Mouse (Mus musculus) CH12.LX (cell line): ENCODE measurements around the gene Stk40. TPM values are rescaled to one million over a fixed set of nuclear protein-coding genes. Genes with fewer than 3 reads are reported as not detected.

Source experiments
- DNase-seq: peaks from one replicate; pipeline ENCODE4 v3.0.0-alpha.2; 2013; ENCODE audit errors: extremely low read depth
- H3K27ac ChIP-seq: 2 replicates; pipeline ENCODE4 v1.5.1; 2012; ENCODE audit warnings: low read depth, mild to moderate bottlenecking, control low read depth, moderate library complexity; ENCODE audit not compliant: insufficient read depth
- H3K27me3 ChIP-seq: replicated peaks from 2 replicates; pipeline ENCODE3; 2012; ENCODE audit warnings: inconsistent platforms
- H3K36me3 ChIP-seq, 2 experiments: replicated peaks in 1 of 2; 2 replicates each; pipeline versions ENCODE3 to v1.6.1; 2012; ENCODE audit warnings: inconsistent platforms in 1 of 2, low read length in 1 of 2, mild to moderate bottlenecking in 1 of 2, mixed read lengths in 1 of 2, moderate library complexity in 1 of 2; ENCODE audit not compliant: control insufficient read depth in 1 of 2, insufficient read depth in 1 of 2
- H3K4me1 ChIP-seq, 2 experiments: 2 replicates each; pipeline ENCODE4 v1.6.1; 2012; ENCODE audit warnings: inconsistent platforms in 1 of 2, moderate library complexity in 1 of 2; ENCODE audit not compliant: insufficient read depth in 2 of 2, control insufficient read depth in 1 of 2
- H3K4me2 ChIP-seq: 2 replicates; pipeline ENCODE4 v1.6.1; 2012; ENCODE audit warnings: low read depth, mild to moderate bottlenecking, control low read depth; ENCODE audit not compliant: poor library complexity, insufficient read depth, severe bottlenecking
- H3K4me3 ChIP-seq, 3 experiments: fragments of 150-350 bp in 1 of 3; sonication (generic) in 1 of 3; replicated peaks in 1 of 3; 2 replicates each; pipeline versions ENCODE3 to v1.5.1; 2011 to 2012; ENCODE audit warnings: low read depth in 2 of 3, low read length in 2 of 3, mild to moderate bottlenecking in 2 of 3, moderate library complexity in 2 of 3, control low read depth in 1 of 3, improper control_type of control experiment in 1 of 3, inconsistent platforms in 1 of 3, mixed read lengths in 1 of 3; ENCODE audit not compliant: poor library complexity in 1 of 3
- H3K79me2 ChIP-seq: replicated peaks from 2 replicates; pipeline ENCODE4 v1.6.1; 2012; ENCODE audit warnings: mild to moderate bottlenecking, moderate library complexity; ENCODE audit not compliant: control insufficient read depth, poor library complexity, insufficient read depth, severe bottlenecking; ENCODE audit errors: extremely low read depth
- H3K9ac ChIP-seq: 2 replicates; pipeline ENCODE4 v1.6.1; 2012; ENCODE audit warnings: low read depth, mild to moderate bottlenecking, control low read depth, moderate library complexity; ENCODE audit not compliant: insufficient read depth
- H3K9me3 ChIP-seq: replicated peaks from 2 replicates; pipeline ENCODE3; 2012; ENCODE audit warnings: low read length, inconsistent platforms, mixed read lengths
- BHLHE40 ChIP-seq: IDR thresholded peaks from 2 replicates; pipeline ENCODE4 v1.6.1; 2011; ENCODE audit warnings: mild to moderate bottlenecking, low read depth, low read length, improper control_type of control experiment
- CTCF ChIP-seq, 2 experiments: IDR thresholded peaks in 1 of 2; conservative IDR thresholded peaks in 1 of 2; 2 replicates each; pipeline ENCODE4 v1.5.1; 2011 to 2012; ENCODE audit warnings: low read depth in 2 of 2, low read length in 2 of 2, improper control_type of control experiment in 1 of 2, inconsistent platforms in 1 of 2, mild to moderate bottlenecking in 1 of 2, moderate library complexity in 1 of 2
- E2F4 ChIP-seq: IDR thresholded peaks from 2 replicates; pipeline ENCODE4 v1.6.1; 2011; ENCODE audit warnings: low read depth, low read length, improper control_type of control experiment; ENCODE audit not compliant: insufficient replicate concordance
- ELF1 ChIP-seq: IDR thresholded peaks from 2 replicates; pipeline ENCODE4 v1.6.1; 2014; ENCODE audit warnings: low read depth, mild to moderate bottlenecking, inconsistent platforms, low read length, improper control_type of control experiment
- EP300 ChIP-seq: IDR thresholded peaks from 2 replicates; pipeline ENCODE4 v1.6.1; 2011; ENCODE audit warnings: low read length, improper control_type of control experiment
- ETS1 ChIP-seq: conservative IDR thresholded peaks from 2 replicates; pipeline ENCODE4 v1.6.1; 2012; ENCODE audit warnings: low read depth, mild to moderate bottlenecking, inconsistent platforms, low read length, improper control_type of control experiment, moderate library complexity
- GABPA ChIP-seq: IDR thresholded peaks from 2 replicates; pipeline ENCODE4 v1.6.1; 2012; ENCODE audit warnings: low read depth, low read length, improper control_type of control experiment, inconsistent platforms; ENCODE audit not compliant: insufficient replicate concordance
- HCFC1 ChIP-seq: IDR thresholded peaks from 2 replicates; pipeline ENCODE4 v1.6.1; 2012; ENCODE audit warnings: low read depth, mild to moderate bottlenecking, inconsistent platforms, low read length, improper control_type of control experiment
- IRF4 ChIP-seq: IDR thresholded peaks from 2 replicates; pipeline ENCODE4 v1.6.1; 2014; ENCODE audit warnings: low read depth, mild to moderate bottlenecking, inconsistent platforms, low read length, improper control_type of control experiment
- JUN ChIP-seq: IDR thresholded peaks from 2 replicates; pipeline ENCODE4 v1.6.1; 2011; ENCODE audit warnings: low read depth, mild to moderate bottlenecking, low read length, improper control_type of control experiment, moderate library complexity; ENCODE audit not compliant: insufficient read depth
- KAT2A ChIP-seq: IDR thresholded peaks from 2 replicates; pipeline ENCODE4 v1.6.1; 2012; ENCODE audit warnings: low read length, improper control_type of control experiment, inconsistent platforms; ENCODE audit not compliant: insufficient replicate concordance
- MAZ ChIP-seq: IDR thresholded peaks from 2 replicates; pipeline ENCODE4 v1.6.1; 2012; ENCODE audit warnings: low read depth, mild to moderate bottlenecking, inconsistent platforms, low read length, improper control_type of control experiment, moderate library complexity
- MEF2A ChIP-seq: IDR thresholded peaks from 2 replicates; pipeline ENCODE4 v1.6.1; 2014; ENCODE audit warnings: low read depth, mild to moderate bottlenecking, inconsistent platforms, low read length, improper control_type of control experiment, borderline replicate concordance
- MXI1 ChIP-seq: IDR thresholded peaks from 2 replicates; pipeline ENCODE4 v1.6.1; 2011; ENCODE audit warnings: mild to moderate bottlenecking, low read depth, low read length, improper control_type of control experiment
- MYC ChIP-seq: IDR thresholded peaks from 2 replicates; pipeline ENCODE4 v1.6.1; 2011; ENCODE audit warnings: low read depth, mild to moderate bottlenecking, improper control_type of control experiment, low read length
- NELFE ChIP-seq: IDR thresholded peaks from 2 replicates; pipeline ENCODE4 v1.6.1; 2011; ENCODE audit warnings: low read depth, low read length, improper control_type of control experiment
- NRF1 ChIP-seq: IDR thresholded peaks from 2 replicates; pipeline ENCODE4 v1.6.1; 2014; ENCODE audit warnings: low read depth, mild to moderate bottlenecking, inconsistent platforms, low read length, improper control_type of control experiment, moderate library complexity
- POLR2A ChIP-seq: IDR thresholded peaks from 2 replicates; pipeline ENCODE4 v1.6.1; 2011; ENCODE audit warnings: low read depth, mild to moderate bottlenecking, improper control_type of control experiment, low read length
- POLR2AphosphoS2 ChIP-seq: IDR thresholded peaks from 2 replicates; pipeline ENCODE4 v1.6.1; 2011; ENCODE audit warnings: low read depth, low read length, improper control_type of control experiment
- RAD21 ChIP-seq: IDR thresholded peaks from 2 replicates; pipeline ENCODE4 v1.6.1; 2011; ENCODE audit warnings: low read depth, mild to moderate bottlenecking, low read length, improper control_type of control experiment, moderate library complexity
- RCOR1 ChIP-seq: conservative IDR thresholded peaks from 2 replicates; pipeline ENCODE4 v1.6.1; 2012; ENCODE audit warnings: low read depth, mild to moderate bottlenecking, inconsistent platforms, low read length, improper control_type of control experiment
- SIN3A ChIP-seq: IDR thresholded peaks from 2 replicates; pipeline ENCODE4 v1.6.1; 2012; ENCODE audit warnings: low read length, improper control_type of control experiment, inconsistent platforms
- TBP ChIP-seq: conservative IDR thresholded peaks from 2 replicates; pipeline ENCODE4 v1.6.1; 2011; ENCODE audit warnings: low read depth, low read length, improper control_type of control experiment
- TCF12 ChIP-seq: IDR thresholded peaks from 2 replicates; pipeline ENCODE4 v1.6.1; 2014; ENCODE audit warnings: low read depth, mild to moderate bottlenecking, inconsistent platforms, low read length, improper control_type of control experiment
- ZC3H11A ChIP-seq: IDR thresholded peaks from 2 replicates; pipeline ENCODE4 v1.6.1; 2012; ENCODE audit warnings: low read depth, mild to moderate bottlenecking, inconsistent platforms, low read length, improper control_type of control experiment
- ZKSCAN1 ChIP-seq: IDR thresholded peaks from 2 replicates; pipeline ENCODE4 v1.6.1; 2012; ENCODE audit warnings: low read depth, inconsistent platforms, low read length, improper control_type of control experiment, borderline replicate concordance
- ZNF384 ChIP-seq: IDR thresholded peaks from 2 replicates; pipeline ENCODE4 v1.6.1; 2012; ENCODE audit warnings: low read depth, low read length, improper control_type of control experiment, inconsistent platforms
- dilution Hi-C: fragments of 300-500 bp; cut with MboI; formaldehyde crosslinking; loops from 2 replicates; pipeline ENCODE4 v1.14.3; 2020; ENCODE audit warnings: low sequenced_read_pairs; ENCODE audit not compliant: extremely low pct_unique_long_range_greater_than_20kb, extremely low pct_ligation_motif_present
- in situ Hi-C: fragments of 300-500 bp; cut with MboI; formaldehyde crosslinking; loops from 3 replicates; pipeline ENCODE4 v1.14.3; 2019; ENCODE audit warnings: low sequenced_read_pairs, low pct_ligation_motif_present, low pct_unique_long_range_greater_than_20kb, mixed read lengths
- polyA plus RNA-seq: library from polyadenylated mRNA; unstranded; fragments of >175 nt; gene quantifications from 2 replicates; pipeline ENCODE4 v1.2.1, GENCODE M21; 2012; ENCODE audit warnings: low read depth; ENCODE audit not compliant: insufficient read length
- total RNA-seq, 2 experiments: library from RNA; depleted of rRNA; stranded (reverse); fragments of 300-350 nt in 1 of 2; fragments of >200 nt in 1 of 2; gene quantifications; 2 replicates each; pipeline ENCODE4 v1.2.3; 2012 to 2014

Stk40 gene
- total and polyA plus RNA-seq, 3 experiments: 8.6 to 33.0 (median 16.4) TPM

GRCm38 (mm10) chr4:126109613-126110373, 6.0 kb downstream of the Stk40 start:
- dilution Hi-C loops: no loop called here
- in situ Hi-C loops: loop anchor here (5.0 kb wide), 1 partner anchor 32 kb away; no protein-coding TSS in a partner anchor
- H3K4me1 ChIP-seq: peaks cover 27 to 87% of the 10 kb centered on the region in 2 experiments
- TF ChIP-seq JUN (no peak), NRF1 (no peak), TCF12 (no peak), NELFE (no peak), ZC3H11A (no peak), MEF2A (peak; percentile 53; the same call in 1 of the 2 replicates), RAD21 (no peak), MAZ (no peak), MYC (no peak), ETS1 (peak; percentile 36; the same call in 1 of the 2 replicates), BHLHE40 (peak; percentile 53; the same call in 1 of the 2 replicates), RCOR1 (no peak), SIN3A (no peak; the same call in none of the 2 replicates), ZKSCAN1 (no peak)
- TF ChIP-seq, all 38 proteins: peak for 3
- DNase-seq: no peak
- peak overlapping the region; percentile 85 for H3K4me2 ChIP-seq
- peaks cover 6 to 43% of the 10 kb centered on the region in 2 experiments for H3K36me3 ChIP-seq
- peak overlapping the region; percentile 25 for H3K9ac ChIP-seq
- peaks cover 57% of the 10 kb centered on the region for H3K79me2 ChIP-seq
- H3K27me3 ChIP-seq: no peaks in the 10 kb centered on the region
- H3K27ac ChIP-seq: peak overlapping the region; percentile 81
- H3K9me3 ChIP-seq: no peaks in the 10 kb centered on the region
- no peak overlapping the region for H3K4me3 ChIP-seq

GRCm38 (mm10) chr4:126110374-126111152, 6.8 kb downstream of the Stk40 start:
- Histone ChIP-seq H3K27me3 (no peaks in the 10 kb centered on the region), H3K4me1 (peaks cover 27 to 82% of the 10 kb centered on the region in 2 experiments), H3K27ac (peak overlapping the region; percentile 81), H3K9me3 (no peaks in the 10 kb centered on the region), H3K36me3 (peaks cover 13 to 51% of the 10 kb centered on the region in 2 experiments), H3K4me2 (peak overlapping the region; percentile 85), H3K9ac (peak overlapping the region; percentile 34), H3K79me2 (peaks cover 54% of the 10 kb centered on the region), H3K4me3 (peak overlapping the region; percentile 10 to 30 (median 13))
- in situ Hi-C loops (loop anchor here (5.0 kb wide), 1 partner anchor 33 kb away; no protein-coding TSS in a partner anchor), dilution Hi-C loops (no loop called here)
- peak; percentile 78 for DNase-seq
- TF ChIP-seq TCF12 (peak; percentile 69), ELF1 (peak; percentile 63; the same call in 1 of the 2 replicates), POLR2AphosphoS2 (no peak), CTCF (conservative IDR thresholded peaks at IDR 0.05 in 1 of 2, IDR thresholded peaks at IDR 0.05 in 1 of 2; ENCODE audit: low read depth in 2 of 2, low read length in 2 of 2) (no peak), JUN (peak; percentile 31; the same call in 1 of the 2 replicates), MXI1 (peak; percentile 14; the same call in 1 of the 2 replicates), E2F4 (no peak), HCFC1 (peak; percentile 55; the same call in 1 of the 2 replicates), GABPA (no peak), SIN3A (peak; percentile 5), ETS1 (peak; percentile 75), TBP (peak; percentile 67), RCOR1 (no peak), MEF2A (0 out of 2 replicates have a peak, but pooled peaks have one; percentile 39), POLR2A (peak; percentile 62), BHLHE40 (no peak; the same call in 1 of the 2 replicates), IRF4 (peak; percentile 77), ZNF384 (peak; percentile 64), EP300 (peak; percentile 75), KAT2A (no peak)
